Mouse (Mus musculus) inflammation-experienced regulatory T-cells, adult 6 months (primary cell): ENCODE measurements around the gene Cc2d1b. TPM values are rescaled to one million over a fixed set of nuclear protein-coding genes. Genes with fewer than 3 reads are reported as not detected.

Source experiments
- ATAC-seq: one replicate; pipeline ENCODE4 v1.8.0; 2017
- polyA plus RNA-seq, 3 experiments: library from polyadenylated mRNA; unstranded; fragments of 100-300 nt; shearing (Covaris generic); gene quantifications; one replicate each; pipeline ENCODE4 v1.2.1; 2017

The Cc2d1b gene
- polyA plus RNA-seq, 3 experiments from 2014 or later, result 24.1 to 37.9 (median 35.3) TPM

DNA sequence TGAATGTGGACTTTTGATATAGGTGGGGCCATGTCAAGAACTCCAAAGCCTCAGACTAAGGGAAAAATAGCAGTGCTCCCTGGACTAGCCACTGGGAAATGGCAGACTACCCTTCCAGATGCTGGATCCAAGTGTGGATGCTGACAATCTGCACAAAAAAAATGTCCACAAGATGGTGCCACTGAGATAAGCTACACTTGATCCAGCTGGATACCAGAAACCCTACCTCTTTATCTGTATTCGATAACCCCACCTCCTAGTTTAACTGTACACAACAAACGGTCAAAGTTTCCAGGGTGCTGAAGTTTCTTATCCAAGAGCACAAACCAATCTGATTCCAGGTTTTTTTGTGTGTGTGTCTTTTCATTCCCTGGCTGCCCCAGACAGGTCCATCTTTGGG, 44.7 kb downstream of the Cc2d1b start:
- ATAC-seq, result no peak

Other genes starting within 250 kb of the Cc2d1b start
- gene Shisal2a, start 236.6 kb upstream of the Cc2d1b start, polyA plus RNA-seq, result not detected
- 1 to 10 TPM in 2 of 3 experiments, under 1 TPM in 1; 0.83 to 3.8 (median 2.5) TPM for gene Gpx7, start 213.0 kb upstream of the Cc2d1b start, polyA plus RNA-seq
- 10 to 100 TPM; 38.3 to 97.4 (median 89.2) TPM for gene Tut4, start 160.5 kb upstream of the Cc2d1b start, polyA plus RNA-seq
- 10 to 100 TPM; 62.9 to 75.8 (median 66.2) TPM for gene Prpf38a, start 40.6 kb upstream of the Cc2d1b start, polyA plus RNA-seq
- 10 to 100 TPM in 1 of 3 experiments, 1 to 10 TPM in 2; 2.3 to 11.8 (median 3.3) TPM for gene Orc1, start 40.5 kb upstream of the Cc2d1b start, polyA plus RNA-seq
- not detected for gene 3110021N24Rik, start 99.7 kb downstream of the Cc2d1b start, polyA plus RNA-seq
- gene Zfyve9, start 160.9 kb downstream of the Cc2d1b start, polyA plus RNA-seq, result under 1 TPM; 0.71 to 0.83 (median 0.72) TPM
- 10 to 100 TPM; 48.1 to 89.6 (median 55.2) TPM for gene Btf3l4, start 213.7 kb downstream of the Cc2d1b start, polyA plus RNA-seq
- gene Txndc12, start 214.7 kb downstream of the Cc2d1b start, polyA plus RNA-seq, result 10 to 100 TPM; 59.8 to 63.3 (median 61.0) TPM
- gene Kti12, start 227.8 kb downstream of the Cc2d1b start, polyA plus RNA-seq, result 10 to 100 TPM in 2 of 3 experiments, 1 to 10 TPM in 1; 9.9 to 12.9 (median 11.8) TPM
- gene A730015C16Rik, start 228.7 kb downstream of the Cc2d1b start, polyA plus RNA-seq, result under 1 TPM in 2 of 3 experiments, not detected in 1; 0.34 to 0.68 TPM